Mouse (Mus musculus) forelimb bud, embryonic 11.5 days (tissue): ENCODE measurements around the gene Akap13.
"Not testable (repeated sequence)": the region's sequence is repeated elsewhere in the genome, so short reads cannot be mapped to it uniquely, and the experiment has no call there.

Experiments used
- DNase-seq: peaks from one replicate; pipeline ENCODE4 v3.0.0-alpha.2; 2012; ENCODE audit warnings: low read depth, low spot score

The Akap13 gene

DNA sequence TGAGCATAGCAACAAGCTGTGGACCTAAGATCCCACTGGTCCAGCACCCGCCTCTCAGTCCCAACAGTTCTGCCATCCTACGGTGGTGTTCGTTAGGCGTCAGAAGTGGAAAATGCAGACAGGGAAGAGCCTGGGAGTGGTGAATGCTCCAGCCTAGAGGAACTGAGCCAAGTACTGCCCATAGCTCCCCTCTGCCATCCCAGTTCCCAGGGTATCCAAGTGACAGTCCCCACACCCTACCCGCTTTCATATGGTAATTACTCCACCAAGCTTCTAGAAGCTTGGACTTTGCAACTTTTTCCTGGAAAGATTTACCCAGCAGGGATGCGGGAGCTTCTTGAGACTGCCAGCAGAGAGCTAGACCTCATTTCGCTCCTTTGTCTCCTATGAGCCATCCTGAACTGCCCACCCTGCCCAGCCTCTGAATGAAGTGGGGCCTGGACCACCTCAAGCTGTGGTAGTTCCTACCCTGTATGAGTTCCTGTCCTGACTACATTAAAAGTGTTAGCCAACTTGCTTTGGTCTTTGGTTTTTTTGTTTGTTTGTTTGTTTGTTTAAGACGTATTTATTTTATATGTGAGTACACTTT lies 300.6 kb downstream of the Akap13 start:
- no peak for DNase-seq

DNA sequence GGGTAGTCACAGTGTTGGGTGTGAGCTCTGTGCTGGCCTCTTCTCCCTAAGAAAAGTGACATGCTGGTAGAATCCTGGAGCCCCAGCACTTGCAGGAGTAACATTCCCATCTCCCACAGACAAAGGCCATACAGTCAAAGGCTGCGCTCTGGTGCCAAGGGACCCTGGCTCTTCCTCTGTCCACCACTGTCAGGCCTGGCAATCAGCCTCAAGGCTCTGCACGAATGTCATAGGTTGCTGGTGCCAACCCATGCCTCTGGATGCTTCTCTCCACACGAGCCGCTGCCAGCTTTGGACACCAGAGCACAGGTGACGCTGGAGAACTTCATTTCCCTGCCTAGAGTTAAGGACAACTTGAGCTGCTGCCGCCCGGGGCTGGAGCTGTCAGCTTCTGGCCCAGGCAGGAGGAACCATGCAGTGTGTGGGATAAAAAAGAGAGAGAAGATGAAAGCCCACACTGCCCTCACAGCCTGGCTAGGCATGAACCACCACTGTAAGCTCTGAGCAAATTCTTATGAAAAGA lies 304.7 kb downstream of the Akap13 start:
- no peak for DNase-seq

DNA sequence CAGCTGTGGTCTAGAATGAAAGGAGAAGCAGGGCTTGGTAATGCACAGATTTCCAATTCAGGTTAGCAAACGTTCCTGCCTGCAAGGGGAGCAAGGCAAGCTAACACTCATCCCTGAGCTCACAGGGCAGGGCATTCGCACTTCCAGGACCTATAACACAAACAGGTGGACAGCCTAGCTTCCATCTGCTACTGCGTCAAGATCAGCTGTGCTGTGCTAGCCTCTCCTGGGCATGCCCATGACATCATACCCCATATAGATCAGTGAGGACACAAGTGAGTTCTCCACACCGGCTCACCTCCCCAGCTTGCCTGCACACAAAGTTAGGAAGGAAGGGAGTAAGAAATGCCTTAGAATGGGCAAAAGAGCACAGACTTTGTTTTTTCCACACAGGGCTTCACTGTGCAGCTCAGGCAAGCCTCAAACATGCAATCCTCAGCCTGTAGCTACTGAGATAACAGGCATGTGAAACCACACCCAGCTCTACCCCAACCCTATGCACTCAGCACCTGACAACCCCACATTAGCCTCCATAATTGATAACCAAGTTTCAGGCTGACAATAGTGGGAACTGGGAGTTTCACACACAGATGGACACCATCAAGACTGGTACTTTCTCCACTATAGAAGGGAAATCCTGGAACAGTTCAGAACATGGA lies 305.5 kb downstream of the Akap13 start:
- not testable (repeated sequence) for DNase-seq

DNA sequence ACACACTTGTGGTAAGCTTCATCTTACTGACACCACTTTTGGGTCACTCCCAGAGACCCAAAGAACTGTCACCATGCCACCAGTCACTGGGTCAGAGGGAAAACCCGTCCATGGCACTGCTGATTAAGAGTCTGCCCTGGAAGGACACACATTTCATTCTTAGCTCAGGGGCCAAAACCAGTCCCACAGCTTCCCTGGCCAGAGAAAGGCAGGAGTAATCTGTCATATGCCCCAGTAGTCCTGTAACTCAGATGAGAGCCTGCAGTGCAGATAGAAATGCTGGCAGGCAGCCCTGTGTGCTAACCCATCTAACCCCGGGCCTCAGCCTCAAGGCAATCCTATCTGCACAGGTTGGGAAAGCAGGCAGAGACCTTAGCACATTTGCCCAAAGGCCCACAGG lies 306.9 kb downstream of the Akap13 start:
- not testable (repeated sequence) for DNase-seq

DNA sequence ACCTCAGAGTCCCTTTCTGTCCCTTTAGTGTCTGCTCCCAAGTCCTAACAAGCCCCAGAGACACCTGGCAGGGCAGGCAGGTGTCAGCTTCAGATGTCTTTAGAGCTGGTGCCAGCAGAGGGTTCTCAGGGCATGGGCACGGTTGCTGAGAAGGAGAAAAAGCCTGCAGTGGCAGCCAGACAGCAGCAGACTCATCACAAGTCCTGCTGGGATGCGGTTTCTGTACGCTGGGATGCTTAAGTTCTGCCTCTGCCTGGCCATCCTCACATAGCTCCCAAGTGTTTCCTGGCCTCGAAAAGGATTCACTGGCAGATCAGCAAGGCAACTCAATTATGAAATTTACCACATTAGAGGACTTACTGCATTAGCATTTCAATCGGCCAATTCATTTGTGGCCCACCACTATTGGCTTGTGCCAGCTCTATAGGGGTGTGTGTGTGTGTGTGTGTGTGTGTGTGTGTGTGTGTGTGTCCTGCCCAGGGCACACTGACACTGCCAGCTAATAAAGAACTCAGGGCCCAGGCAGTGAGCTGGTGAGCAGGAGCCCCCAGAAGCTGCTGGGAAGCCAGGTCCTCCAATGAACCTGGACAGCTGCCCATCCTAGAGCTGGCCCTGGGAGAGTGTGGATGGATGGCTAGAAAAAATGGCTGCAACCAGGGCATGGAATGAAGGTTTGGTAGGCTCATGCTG lies 311.9 kb downstream of the Akap13 start:
- DNase-seq = not testable (repeated sequence)

DNA sequence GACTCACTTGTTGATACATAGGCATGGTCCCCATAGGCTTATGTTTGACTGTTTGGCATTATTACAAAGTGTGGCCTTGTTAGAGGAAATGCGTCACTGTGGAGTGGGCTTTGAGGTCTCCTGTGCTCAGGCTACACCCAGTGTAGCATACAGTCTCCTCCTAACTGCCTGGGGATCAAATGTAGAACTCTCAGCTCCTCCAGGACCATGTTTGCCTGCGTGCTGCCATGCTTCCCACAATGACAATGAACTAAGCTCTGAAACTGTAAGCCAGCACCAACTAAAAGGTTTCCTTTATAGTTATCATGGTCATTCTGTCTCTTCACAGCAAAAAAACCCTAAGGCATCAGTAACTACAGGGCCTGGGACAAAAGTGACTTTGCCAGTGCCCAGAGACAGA lies 312.8 kb downstream of the Akap13 start:
- no peak for DNase-seq

DNA sequence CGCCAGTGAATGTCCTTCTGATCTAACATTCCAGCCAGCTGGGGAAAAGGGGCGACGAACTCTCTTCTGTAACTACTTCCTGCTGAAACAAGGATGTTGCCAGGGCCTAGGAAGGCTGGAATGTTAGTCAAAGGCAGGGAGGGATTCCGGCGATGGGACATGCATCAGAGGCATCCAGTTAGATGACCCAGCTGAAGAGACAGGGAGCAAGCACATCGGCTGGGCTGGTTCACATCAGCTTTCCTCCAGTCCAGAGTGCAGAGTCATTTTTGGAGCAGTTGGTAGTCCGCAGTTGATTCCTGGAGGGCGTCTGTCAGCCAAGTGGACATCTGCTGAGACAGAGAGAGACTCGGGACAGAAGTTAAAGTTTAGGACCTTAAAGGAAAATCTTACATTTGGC lies 314.6 kb downstream of the Akap13 start:
- no peak for DNase-seq

DNA sequence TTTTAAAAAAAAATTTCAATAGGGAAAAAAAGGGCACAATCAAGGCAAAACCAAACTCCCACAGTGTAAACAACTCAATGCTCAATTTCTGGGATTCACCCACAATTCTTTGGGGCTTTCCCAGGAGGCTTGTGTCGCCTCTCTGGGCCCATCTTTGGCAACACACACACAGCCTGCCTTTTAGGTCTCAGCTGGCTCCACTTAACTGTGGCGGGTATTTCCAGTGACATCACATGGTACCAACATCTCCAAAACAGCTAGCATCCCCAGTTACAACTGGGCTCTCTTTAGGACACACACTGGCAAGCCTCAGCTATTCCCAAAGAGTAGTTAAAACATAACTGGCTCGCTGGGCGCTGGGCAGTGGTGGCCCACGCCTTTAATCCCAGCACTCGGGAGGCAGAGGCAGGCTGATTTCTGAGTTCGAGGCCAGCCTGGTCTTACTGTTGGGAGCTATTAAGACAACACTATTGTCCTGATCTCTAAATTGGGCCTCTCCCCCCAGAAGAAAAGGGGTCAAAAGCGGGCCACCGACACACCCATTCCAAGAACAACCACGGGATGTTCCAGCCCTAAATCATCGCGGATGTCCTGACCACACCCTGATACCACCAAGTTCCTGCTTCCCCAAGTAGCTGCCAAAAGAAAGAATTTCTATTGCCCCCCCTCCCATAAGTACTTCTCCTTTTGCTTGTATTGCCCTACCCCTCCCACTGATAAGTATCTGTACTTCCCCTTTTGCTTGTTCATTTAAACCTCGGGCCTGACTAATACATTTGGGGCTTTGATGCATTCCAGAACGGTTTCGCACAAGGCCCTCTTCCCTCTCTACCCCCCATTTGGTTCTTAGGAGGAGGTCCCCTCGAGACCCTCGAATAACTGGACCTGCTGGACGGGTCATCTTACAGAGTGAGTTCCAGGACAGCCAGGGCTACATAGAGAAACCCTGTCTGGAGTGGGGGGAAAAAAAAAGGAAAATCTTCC lies 319.1 kb downstream of the Akap13 start:
- DNase-seq = not testable (repeated sequence)

DNA sequence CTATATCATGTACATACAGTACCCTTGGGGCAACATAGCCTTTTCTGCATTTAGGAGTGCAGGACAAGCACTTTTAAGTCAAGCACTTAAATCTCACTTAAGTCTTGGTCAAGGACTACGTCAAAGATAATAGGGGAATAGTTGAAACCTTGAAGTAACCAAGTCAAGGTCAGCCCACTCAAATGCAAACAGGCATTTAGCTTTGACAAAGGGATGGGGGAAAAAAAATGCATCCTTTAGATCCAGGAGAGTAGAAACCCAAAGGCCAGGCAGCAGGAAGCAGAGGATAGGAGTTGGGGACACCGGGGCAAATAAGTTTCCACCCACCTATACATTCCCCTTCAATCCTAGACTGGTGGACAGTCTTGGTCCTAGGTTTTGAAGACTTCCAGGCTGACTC lies 322.7 kb downstream of the Akap13 start:
- no peak for DNase-seq

DNA sequence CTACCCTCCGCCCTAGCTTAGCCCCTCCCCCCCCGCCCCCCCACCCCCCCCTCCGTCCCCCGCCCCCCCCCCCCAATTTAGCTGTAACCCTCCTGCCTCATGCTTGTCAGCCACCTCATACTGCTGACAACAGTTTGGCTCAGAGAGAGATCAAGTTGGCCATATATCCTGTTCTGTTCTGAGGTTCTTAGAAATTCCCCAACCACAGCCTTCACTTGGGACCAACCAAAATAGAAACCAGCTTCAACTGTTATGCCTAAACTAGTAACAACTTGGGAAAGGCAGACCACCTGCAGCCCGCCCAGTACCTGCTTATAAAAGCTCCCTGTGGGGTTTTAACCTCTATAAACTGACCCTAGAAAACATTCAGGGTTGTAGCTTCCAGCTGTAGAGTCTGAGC lies 325.5 kb downstream of the Akap13 start:
- peak; percentile 19 for DNase-seq

DNA sequence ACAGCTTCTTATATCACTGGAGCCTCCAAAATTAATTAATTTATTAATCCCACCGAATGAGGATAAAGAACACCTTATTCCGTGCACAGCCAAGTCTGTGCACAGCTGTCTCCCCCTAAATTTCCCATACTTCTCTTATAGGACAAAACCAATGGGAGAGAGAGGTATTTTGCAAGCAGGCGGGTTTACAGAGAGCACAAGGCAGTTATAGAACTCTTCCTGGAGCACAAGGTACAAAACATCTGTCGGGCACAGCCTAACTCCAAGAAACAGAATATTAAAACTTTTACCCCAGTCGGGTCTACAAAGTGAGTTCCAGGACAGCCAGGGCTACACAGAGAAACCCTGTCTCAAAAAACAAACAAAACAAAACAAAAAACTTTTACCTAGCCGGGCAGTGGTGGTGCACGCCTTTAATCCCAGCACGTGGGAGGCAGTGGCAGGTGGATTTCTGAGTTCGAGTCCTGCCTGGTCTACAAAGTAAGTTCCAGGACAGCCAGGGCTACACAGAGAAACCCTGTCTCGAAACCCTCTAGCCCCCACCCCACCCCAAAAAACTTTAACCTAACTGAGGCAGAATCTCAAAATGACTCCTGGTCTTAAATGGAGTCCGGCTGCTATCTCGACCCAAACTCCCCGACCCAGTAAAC lies 326.1 kb downstream of the Akap13 start:
- no peak for DNase-seq

DNA sequence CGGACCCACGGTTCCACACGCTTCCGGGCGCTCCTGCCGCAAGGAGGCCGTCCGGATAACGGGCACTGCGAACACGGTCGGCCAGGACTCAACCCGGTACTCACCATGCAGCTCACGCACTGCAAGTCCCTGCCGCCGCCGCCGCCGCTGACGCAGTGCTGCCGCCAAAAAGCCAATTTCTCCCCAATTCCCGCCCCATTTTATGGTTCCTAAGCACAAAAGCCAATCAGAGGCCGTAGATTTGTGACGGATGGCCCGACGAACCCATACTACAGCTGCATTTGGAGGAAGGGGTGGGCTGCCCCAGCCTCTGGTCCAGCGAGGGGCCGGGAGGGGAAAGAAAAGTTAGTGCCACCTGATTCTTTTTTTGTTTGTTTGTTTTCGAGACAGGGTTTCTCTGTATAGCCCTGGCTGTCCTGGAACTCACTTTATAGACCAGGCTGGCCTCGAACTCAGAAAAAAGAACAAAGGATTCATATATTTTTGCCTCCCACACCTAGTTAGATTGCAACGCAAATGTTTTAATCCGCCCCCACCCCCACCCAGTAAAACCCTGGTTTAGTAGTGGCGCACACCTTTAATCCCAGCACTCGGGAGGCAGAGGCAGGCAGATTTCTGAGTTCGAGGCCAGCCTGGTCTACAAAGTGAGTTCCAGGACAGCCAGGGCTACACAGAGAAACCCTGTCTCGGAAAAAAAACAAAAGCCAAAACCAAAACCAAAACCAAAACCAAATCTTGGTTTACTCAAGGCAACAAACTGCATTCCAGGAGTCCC lies 326.8 kb downstream of the Akap13 start:
- DNase-seq = peak; percentile 92

DNA sequence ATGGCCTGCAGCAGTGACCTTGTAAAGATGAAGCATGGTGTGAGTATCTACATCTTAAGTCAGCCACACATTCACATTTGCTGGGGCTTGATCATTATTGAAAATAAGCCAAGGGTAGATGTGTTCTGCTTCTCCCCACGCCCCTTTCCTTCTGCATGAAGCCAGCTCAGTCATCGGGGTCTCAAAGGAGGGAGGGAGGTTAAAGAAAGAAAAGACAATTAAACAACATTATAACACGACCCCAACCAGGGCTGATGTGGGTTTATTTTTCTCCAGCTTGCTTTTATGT lies 327.3 kb downstream of the Akap13 start:
- DNase-seq = no peak

DNA sequence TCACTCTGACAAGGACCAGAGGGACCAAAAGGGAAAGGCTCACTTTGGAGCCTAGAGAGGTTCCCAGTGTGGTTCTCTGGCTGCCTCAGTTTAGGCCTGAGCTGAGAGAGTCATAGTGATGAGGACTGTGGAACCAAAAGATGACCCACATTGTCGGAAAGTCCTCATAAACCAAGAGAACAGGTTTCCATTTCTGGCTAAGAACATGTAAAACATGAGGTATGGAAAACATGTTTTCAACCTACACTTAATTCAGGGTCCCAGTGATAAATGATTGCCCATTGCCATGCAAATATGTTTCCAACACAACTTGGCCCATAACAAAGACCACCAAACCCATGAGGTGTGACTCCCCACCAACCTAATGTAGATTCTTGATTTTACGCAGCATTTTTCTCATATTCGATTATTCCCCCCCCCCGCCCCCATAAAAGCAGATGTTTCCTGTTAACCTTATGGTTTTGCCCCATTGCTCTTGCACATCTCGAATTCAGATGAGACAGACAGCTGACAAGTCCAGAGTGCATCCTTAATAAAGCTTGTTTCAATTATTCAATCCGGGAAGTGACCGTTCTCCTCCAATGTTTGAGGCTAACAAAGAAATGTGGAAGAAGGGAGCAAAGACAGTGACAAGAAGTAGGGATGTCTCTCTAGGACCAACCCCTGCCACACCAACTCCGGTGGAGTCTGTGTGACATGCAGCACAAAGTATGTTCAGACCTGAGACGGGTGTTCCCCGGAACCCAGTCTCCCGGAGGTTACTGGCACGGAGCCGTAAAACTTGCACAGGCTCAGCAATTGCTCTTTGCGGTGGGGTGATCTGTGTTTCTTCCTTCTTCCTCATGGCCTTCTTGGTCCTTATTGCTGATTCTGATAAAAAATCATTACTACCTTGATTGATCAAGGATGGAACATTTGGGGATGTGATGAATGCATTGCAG lies 330.3 kb downstream of the Akap13 start:
- no peak for DNase-seq

DNA sequence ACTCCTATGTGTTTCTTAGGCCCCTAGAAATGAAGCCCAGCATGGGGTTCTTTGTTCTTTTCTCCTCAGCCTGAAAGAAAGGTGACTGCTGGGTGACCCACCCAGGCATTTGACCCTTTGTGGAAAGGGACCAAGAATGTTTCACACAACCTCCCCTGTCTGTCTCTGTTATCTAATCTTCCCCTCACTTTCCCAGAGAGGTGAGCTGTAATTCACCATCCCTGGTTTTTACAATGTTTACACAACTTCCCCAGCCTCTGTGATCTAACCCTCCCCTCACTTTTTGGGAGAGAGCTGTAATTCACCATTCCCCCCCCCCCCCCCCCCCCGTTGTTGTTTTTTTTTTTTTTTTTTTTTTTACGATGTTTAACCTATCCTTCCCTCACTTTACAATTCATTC lies 331.5 kb downstream of the Akap13 start:
- no peak for DNase-seq

DNA sequence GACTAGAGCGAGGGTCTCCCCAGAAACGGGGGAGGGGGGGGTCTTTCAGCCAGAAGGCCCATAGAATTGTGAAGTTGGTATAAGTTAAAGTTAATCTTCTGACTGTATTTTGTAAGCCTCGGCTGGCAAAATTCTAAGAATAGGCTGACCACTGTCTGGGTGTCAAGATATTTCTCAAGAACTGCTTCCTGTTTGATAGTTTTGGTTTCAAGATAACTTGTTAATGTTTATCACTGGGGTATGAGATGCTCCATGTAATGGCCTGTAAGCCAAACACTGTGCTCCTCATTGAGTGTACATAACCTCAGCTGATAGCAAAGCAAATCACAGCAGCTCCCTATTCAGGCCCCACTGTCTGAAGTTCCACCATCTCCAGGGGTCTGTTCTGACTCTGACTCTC lies 332.0 kb downstream of the Akap13 start:
- DNase-seq = no peak

DNA sequence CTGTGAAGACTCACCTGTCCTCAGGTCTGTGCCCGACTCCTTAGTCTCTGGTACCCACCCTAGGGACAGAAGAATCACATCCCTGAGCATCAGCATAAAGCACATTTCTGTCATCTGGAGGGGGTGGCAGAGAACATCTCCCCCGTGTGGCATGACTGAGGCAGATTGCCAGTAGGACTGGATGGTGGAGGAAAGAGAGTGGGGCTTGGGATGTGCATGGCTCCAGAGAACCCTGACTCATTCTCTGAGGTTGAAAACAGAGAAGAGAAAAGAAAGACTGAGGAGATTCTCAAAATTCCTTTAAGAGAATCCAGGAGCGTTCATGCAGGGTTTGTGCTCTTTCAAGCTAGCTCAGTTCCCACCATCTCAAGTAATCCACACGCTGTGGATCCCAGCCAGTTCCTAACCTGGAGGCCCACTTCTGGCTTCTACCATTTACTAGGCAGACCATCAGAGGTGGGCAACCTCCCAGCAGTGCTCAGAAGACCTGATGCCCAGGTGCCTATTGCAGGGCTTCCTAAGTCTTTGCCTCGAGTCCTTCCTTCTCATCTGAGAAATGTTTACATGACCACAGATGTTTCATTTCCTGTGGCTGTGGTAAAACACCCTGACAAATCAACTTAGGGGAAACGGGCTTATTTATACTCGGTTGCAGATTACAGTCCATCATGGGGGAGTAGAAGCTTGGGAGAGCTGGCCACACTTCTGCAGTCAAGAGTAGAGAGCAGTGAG lies 332.9 kb downstream of the Akap13 start:
- DNase-seq = not testable (repeated sequence)

DNA sequence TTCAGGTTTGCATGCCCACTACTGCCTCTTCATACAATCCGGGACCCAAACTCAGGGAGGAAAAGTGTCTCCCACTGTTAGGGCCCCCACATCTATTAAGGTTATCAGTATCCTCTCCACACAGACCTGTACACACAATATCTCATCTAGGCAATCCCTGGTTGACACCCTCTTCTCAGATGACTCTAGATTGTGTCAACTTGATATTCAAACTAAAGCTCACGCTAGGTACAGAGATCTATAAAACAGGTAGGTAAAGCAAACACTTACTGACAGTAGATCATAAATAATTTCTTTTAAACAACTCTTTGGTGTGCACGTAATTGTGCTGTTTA lies 333.4 kb downstream of the Akap13 start:
- not testable (repeated sequence) for DNase-seq

DNA sequence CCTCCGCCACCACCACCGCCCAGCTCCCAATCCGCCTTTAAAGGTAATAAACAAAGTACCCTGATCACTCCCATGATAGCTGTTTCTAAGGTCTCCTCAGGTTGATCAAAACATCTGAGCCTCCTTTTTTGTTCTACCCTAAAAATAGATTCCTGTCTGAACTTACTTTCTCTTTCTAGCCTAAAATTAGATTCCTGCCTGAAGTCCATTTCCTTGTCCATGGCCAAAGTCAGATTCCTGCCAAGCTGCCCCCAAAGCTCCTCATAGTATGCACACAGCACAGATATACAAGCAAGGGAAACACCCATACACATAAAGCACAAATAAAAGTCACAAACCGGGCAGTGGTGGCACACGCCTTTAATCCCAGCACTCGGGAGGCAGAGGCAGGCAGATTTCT lies 334.4 kb downstream of the Akap13 start:
- no peak for DNase-seq
